Mouse (Mus musculus): Measurements from ENCODE around the gene Dctd. TPM values are rescaled to one million over a fixed set of nuclear protein-coding genes. Genes with fewer than 3 reads are reported as not detected.
A peak's percentile ranks its signal among the peaks of the same experiment; 100 is the strongest.

Gene Dctd
- polyA plus RNA-seq, 1 experiment from 2014 or later = 17.5 TPM

- Histone ChIP-seq H3K27ac (ENCODE audit: low read length) (peak overlapping the region; percentile 64), H3K4me1 (replicated peaks; ENCODE audit: control insufficient read depth, insufficient read depth, low read length) (peaks cover 22% of the 10 kb centered on the region), H3K9me3 (ENCODE audit: control insufficient read depth, low read length) (no peaks in the 10 kb centered on the region), H3K9ac (replicated peaks; ENCODE audit: low read depth, low read length) (no peak overlapping the region), H3K27me3 (replicated peaks; ENCODE audit: control insufficient read depth, insufficient read depth, low read length) (no peaks in the 10 kb centered on the region), H3K36me3 (ENCODE audit: control insufficient read depth, insufficient read depth) (no peaks in the 10 kb centered on the region), H3K4me3 (replicated peaks; ENCODE audit: low read length) (peak overlapping the region; percentile 10; the same call in 1 of the 2 replicates), H3K4me2 (ENCODE audit: low read length) (peak overlapping the region; percentile 47)
- 49% methylated on average over 30 of the region's 30 CpGs for WGBS
- ATAC-seq = peak; percentile 31
These were observed 38.1 kb downstream of the Dctd start for GRCm38 (mm10) chr8:48136804-48137650.

GRCm38 (mm10) chr8:48137651-48137937 lies 38.7 kb downstream of the Dctd start:
- no peaks in the 10 kb centered on the region for H3K27me3 ChIP-seq (replicated peaks; ENCODE audit: control insufficient read depth, insufficient read depth, low read length)
- no peaks in the 10 kb centered on the region for H3K36me3 ChIP-seq (ENCODE audit: control insufficient read depth, insufficient read depth)
- peak overlapping the region; percentile 64 for H3K27ac ChIP-seq (ENCODE audit: low read length)
- WGBS = 34% methylated on average over 3 of the region's 3 CpGs
- no peak overlapping the region for H3K9ac ChIP-seq (replicated peaks; ENCODE audit: low read depth, low read length)
- H3K9me3 ChIP-seq (ENCODE audit: control insufficient read depth, low read length) = no peaks in the 10 kb centered on the region
- no peak overlapping the region for H3K4me3 ChIP-seq (replicated peaks; ENCODE audit: low read length)
- peak; percentile 49 for ATAC-seq
- H3K4me1 ChIP-seq (replicated peaks; ENCODE audit: control insufficient read depth, insufficient read depth, low read length) = peaks cover 22% of the 10 kb centered on the region
- peak overlapping the region; percentile 47 for H3K4me2 ChIP-seq (ENCODE audit: low read length)

DNA sequence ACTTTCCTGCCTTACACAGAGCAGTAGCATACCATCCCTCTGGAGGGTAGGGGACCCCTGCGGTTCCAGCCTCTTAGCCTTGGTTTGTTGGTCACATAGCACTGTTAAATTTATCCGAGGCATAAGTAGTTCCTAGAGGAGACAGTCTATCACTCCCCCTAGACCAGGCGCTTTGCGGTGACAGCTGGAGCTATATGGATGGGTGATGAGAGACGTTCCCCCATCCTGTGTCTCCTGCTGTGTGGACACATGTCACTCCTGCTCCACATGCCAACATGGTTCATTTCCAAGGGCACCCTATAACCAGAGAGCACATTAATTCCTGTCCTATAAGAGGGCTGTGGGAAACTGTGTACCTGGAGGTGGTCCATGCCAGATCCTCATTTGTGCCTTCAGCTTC lies 42.1 kb downstream of the Dctd start:
- 72% methylated on average over 5 of the region's 5 CpGs for WGBS
- Histone ChIP-seq H3K4me3 (replicated peaks; ENCODE audit: low read length) (no peak overlapping the region), H3K36me3 (ENCODE audit: control insufficient read depth, insufficient read depth) (no peaks in the 10 kb centered on the region), H3K27me3 (replicated peaks; ENCODE audit: control insufficient read depth, insufficient read depth, low read length) (no peaks in the 10 kb centered on the region), H3K4me1 (replicated peaks; ENCODE audit: control insufficient read depth, insufficient read depth, low read length) (peaks cover 27% of the 10 kb centered on the region), H3K4me2 (ENCODE audit: low read length) (no peak overlapping the region), H3K27ac (ENCODE audit: low read length) (peak overlapping the region; percentile 29; the same call in 1 of the 2 replicates), H3K9me3 (ENCODE audit: control insufficient read depth, low read length) (no peaks in the 10 kb centered on the region), H3K9ac (replicated peaks; ENCODE audit: low read depth, low read length) (no peak overlapping the region)
- peak; percentile 39 for ATAC-seq

DNA sequence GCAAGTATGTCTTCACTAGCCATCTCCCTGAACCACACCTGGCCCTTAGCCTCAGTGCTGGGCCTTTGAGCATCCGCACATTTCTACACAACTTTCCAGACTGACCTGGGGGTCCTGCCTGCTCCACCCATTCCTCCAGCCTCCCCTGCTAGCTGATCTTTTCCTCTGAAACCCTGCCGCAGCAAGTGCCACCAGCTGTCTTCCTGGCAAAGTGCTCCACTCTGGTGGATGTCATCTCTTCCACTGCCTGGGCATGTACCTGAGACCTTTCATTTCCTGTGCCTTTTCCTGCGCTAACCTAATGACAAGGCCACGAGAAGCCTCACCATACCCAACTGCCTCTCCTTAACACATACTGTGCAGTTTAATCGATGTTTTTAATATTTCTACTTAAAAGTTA lies 46.9 kb downstream of the Dctd start:
- H3K9me3 ChIP-seq (ENCODE audit: control insufficient read depth, low read length) = peaks cover 3% of the 10 kb centered on the region; the same call in 1 of the 2 replicates
- H3K27me3 ChIP-seq (replicated peaks; ENCODE audit: control insufficient read depth, insufficient read depth, low read length) = no peaks in the 10 kb centered on the region
- H3K4me3 ChIP-seq (replicated peaks; ENCODE audit: low read length) = no peak overlapping the region
- peaks cover 11% of the 10 kb centered on the region for H3K4me1 ChIP-seq (replicated peaks; ENCODE audit: control insufficient read depth, insufficient read depth, low read length)
- 82% methylated on average over 5 of the region's 5 CpGs for WGBS
- H3K9ac ChIP-seq (replicated peaks; ENCODE audit: low read depth, low read length) = no peak overlapping the region
- no peak for ATAC-seq
- H3K27ac ChIP-seq (ENCODE audit: low read length) = peak overlapping the region; percentile 50
- H3K36me3 ChIP-seq (ENCODE audit: control insufficient read depth, insufficient read depth) = no peaks in the 10 kb centered on the region
- H3K4me2 ChIP-seq (ENCODE audit: low read length) = no peak overlapping the region

DNA sequence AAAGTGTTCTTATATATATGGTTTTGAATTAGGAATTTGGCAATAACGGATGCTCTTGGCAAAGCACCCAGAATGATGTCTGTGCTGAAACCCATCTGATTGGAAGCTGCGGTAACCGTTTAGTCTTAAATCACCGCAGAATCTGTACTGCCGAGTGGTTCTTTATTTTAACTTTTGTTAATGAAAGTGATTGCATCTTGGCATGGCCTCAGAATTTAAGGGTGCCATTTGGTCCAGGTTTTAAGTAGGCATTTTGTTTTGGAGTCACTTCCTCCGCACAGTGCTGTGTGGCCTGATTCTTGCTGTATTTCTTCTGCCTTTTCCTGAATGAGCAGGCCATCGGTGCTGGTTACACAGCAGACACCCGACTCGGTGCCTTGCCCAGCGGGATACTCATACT lies 47.6 kb downstream of the Dctd start:
- Histone ChIP-seq H3K27me3 (replicated peaks; ENCODE audit: control insufficient read depth, insufficient read depth, low read length) (no peaks in the 10 kb centered on the region), H3K4me2 (ENCODE audit: low read length) (no peak overlapping the region), H3K36me3 (ENCODE audit: control insufficient read depth, insufficient read depth) (no peaks in the 10 kb centered on the region), H3K4me3 (replicated peaks; ENCODE audit: low read length) (no peak overlapping the region), H3K4me1 (replicated peaks; ENCODE audit: control insufficient read depth, insufficient read depth, low read length) (peaks cover 5% of the 10 kb centered on the region), H3K9me3 (ENCODE audit: control insufficient read depth, low read length) (peaks cover 3% of the 10 kb centered on the region; the same call in 1 of the 2 replicates), H3K9ac (replicated peaks; ENCODE audit: low read depth, low read length) (no peak overlapping the region), H3K27ac (ENCODE audit: low read length) (peak overlapping the region; percentile 1; the same call in 1 of the 2 replicates)
- peak; percentile 54 for ATAC-seq
- 67% methylated on average over 10 of the region's 10 CpGs for WGBS

DNA sequence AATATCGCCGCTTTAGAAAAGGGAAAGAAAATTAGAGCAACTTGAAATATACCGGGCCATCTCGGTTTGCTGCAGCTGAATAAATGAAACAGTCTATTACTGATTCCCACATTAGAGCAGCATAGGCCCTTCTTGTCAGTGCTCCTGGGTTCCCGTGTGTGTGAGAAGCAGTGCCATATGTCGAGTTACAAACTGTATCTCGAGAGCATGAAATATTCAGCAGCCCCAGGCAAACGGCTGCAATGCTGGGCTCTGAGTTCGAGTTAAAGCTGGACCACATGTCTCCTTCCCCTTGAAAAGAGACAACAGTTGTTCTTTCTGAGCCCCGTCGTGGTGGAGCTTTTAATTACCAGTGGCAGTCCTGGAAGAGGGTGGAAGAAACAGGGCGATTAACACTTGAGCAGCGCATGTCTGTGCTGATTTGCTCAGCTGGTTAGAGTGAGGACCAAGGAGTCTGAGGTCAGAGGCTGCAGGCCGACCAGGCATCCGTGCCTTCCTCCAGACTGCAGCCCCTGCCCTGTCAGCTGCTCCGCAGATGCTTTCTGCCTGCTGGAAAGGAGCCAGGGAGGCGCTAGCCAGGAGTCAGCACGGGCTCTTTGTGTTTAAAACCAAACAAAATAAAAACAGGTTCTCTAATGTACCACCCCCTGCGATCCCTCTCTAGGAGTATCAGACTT lies 53.3 kb downstream of the Dctd start:
- Histone ChIP-seq H3K9me3 (ENCODE audit: control insufficient read depth, low read length) (peaks cover 3% of the 10 kb centered on the region; the same call in 1 of the 2 replicates), H3K9ac (replicated peaks; ENCODE audit: low read depth, low read length) (no peak overlapping the region), H3K4me3 (replicated peaks; ENCODE audit: low read length) (no peak overlapping the region), H3K4me2 (ENCODE audit: low read length) (no peak overlapping the region; the same call in 1 of the 2 replicates), H3K27ac (ENCODE audit: low read length) (peak overlapping the region; percentile 50; the same call in 1 of the 2 replicates), H3K4me1 (replicated peaks; ENCODE audit: control insufficient read depth, insufficient read depth, low read length) (peaks cover 23% of the 10 kb centered on the region), H3K36me3 (ENCODE audit: control insufficient read depth, insufficient read depth) (no peaks in the 10 kb centered on the region), H3K27me3 (replicated peaks; ENCODE audit: control insufficient read depth, insufficient read depth, low read length) (no peaks in the 10 kb centered on the region)
- WGBS = 28% methylated on average over 19 of the region's 19 CpGs
- ATAC-seq = peak; percentile 64

- ATAC-seq = peak; percentile 76
- 3% methylated on average over 15 of the region's 15 CpGs for WGBS
- Histone ChIP-seq H3K27me3 (replicated peaks; ENCODE audit: control insufficient read depth, insufficient read depth, low read length) (no peaks in the 10 kb centered on the region), H3K9me3 (ENCODE audit: control insufficient read depth, low read length) (peaks cover 3% of the 10 kb centered on the region; the same call in 1 of the 2 replicates), H3K4me3 (replicated peaks; ENCODE audit: low read length) (0 out of 2 replicates have a peak overlapping the region, but pooled peaks have one; percentile 5), H3K4me2 (ENCODE audit: low read length) (peak overlapping the region; percentile 38), H3K9ac (replicated peaks; ENCODE audit: low read depth, low read length) (no peak overlapping the region), H3K36me3 (ENCODE audit: control insufficient read depth, insufficient read depth) (no peaks in the 10 kb centered on the region), H3K27ac (ENCODE audit: low read length) (no peak overlapping the region), H3K4me1 (replicated peaks; ENCODE audit: control insufficient read depth, insufficient read depth, low read length) (peaks cover 23% of the 10 kb centered on the region)
These were observed 54.6 kb downstream of the Dctd start for GRCm38 (mm10) chr8:48153360-48154121.

- Histone ChIP-seq H3K4me2 (ENCODE audit: low read length) (no peak overlapping the region), H3K27ac (ENCODE audit: low read length) (no peak overlapping the region), H3K36me3 (ENCODE audit: control insufficient read depth, insufficient read depth) (no peaks in the 10 kb centered on the region), H3K9me3 (ENCODE audit: control insufficient read depth, low read length) (no peaks in the 10 kb centered on the region), H3K4me1 (replicated peaks; ENCODE audit: control insufficient read depth, insufficient read depth, low read length) (peaks cover 13% of the 10 kb centered on the region), H3K9ac (replicated peaks; ENCODE audit: low read depth, low read length) (no peak overlapping the region), H3K4me3 (replicated peaks; ENCODE audit: low read length) (no peak overlapping the region), H3K27me3 (replicated peaks; ENCODE audit: control insufficient read depth, insufficient read depth, low read length) (no peaks in the 10 kb centered on the region)
- ATAC-seq = no peak
- WGBS = 63% methylated on average over 10 of the region's 10 CpGs
These were observed 58.8 kb downstream of the Dctd start for GRCm38 (mm10) chr8:48157718-48158117.

All from forebrain, embryonic 16.5 days (tissue).